ENCODE assay signal across 8 mouse cellular contexts in the genomic region with DNA sequence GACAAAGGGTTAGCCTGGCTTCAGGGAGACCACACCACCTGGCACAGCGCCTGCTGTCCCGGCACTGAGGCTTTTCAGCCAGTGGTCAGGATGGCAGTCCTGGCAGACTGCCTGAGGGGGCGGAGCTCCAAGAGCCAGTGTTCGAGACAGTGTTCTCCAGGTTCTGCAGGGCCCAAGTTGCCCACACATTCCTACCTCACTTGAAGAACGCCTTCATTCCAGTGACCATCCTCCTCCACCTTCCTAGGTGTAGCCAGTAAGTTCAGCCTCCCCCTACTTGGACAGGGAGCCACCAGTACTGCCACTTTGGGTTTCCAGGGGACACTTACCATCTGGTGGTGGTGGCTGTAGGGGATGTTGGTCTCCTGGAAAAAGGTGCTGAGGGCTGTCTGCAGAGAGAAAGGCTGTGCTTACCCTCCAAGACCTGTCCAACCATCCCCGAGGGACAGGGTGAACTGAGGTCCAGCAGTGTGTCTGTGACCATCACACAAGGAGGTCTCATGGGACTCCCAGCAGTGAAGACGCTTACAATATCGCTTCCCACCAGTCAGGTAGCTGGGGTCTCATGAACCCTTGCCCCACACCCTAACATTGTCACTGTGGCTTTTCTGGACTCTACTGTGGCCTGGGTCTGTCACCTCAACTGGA. TPM values are rescaled to one million over a fixed set of nuclear protein-coding genes. Genes with fewer than 3 reads are reported as not detected.
A peak's percentile ranks its signal among the peaks of the same experiment; 100 is the strongest.
DNase-seq lines count a peak whose midpoint lies in the region; ATAC-seq lines count a peak whose summit lies in the region.

No protein-coding gene starts in this region.

- peak; percentile 71 to 83 for DNase-seq in adrenal gland, adult (ENCODE audit: inconsistent age in 2 of 2, low spot score in 1 of 2)
- DNase-seq in adrenal gland, adult 8-10 months = no peak
- peak; percentile 49 for DNase-seq in ovary, adult 18-20 months (ENCODE audit: low spot score)
- DNase-seq in ovary, postnatal 10 days (ENCODE audit: low spot score) = no peak
- peak; percentile 82 to 85 for DNase-seq in right cerebral cortex, postnatal 10 days (ENCODE audit: low spot score in 2 of 2)
- DNase-seq in embryo, embryonic 11 days = no peak

- peaks cover 37% of the 10 kb centered on the region for H3K4me1 ChIP-seq in kidney, embryonic 15.5 days
- peaks cover 69% of the 10 kb centered on the region for H3K4me1 ChIP-seq in liver, embryonic 12.5 days

- peak overlapping the region; percentile 45; the same call in 1 of the 2 replicates for H3K27ac ChIP-seq in kidney, embryonic 15.5 days
- peak overlapping the region; percentile 62; the same call in 1 of the 2 replicates for H3K27ac ChIP-seq in liver, embryonic 12.5 days

- no peak overlapping the region for H3K4me2 ChIP-seq in kidney, embryonic 15.5 days
- H3K4me2 ChIP-seq in liver, embryonic 12.5 days = peak overlapping the region; percentile 58

- H3K9me3 ChIP-seq in kidney, embryonic 15.5 days (replicated peaks) = no peaks in the 10 kb centered on the region
- H3K9me3 ChIP-seq in liver, embryonic 12.5 days (replicated peaks) = no peaks in the 10 kb centered on the region

- H3K36me3 ChIP-seq in kidney, embryonic 15.5 days = peaks cover 43% of the 10 kb centered on the region
- peaks cover 34% of the 10 kb centered on the region for H3K36me3 ChIP-seq in liver, embryonic 12.5 days

- WGBS in kidney, embryonic 15.5 days = 77% methylated on average over 8 of the region's 8 CpGs
- WGBS in liver, embryonic 12.5 days (ENCODE audit: insufficient replicate concordance) = 73% methylated on average over 8 of the region's 8 CpGs

- no peaks in the 10 kb centered on the region for H3K27me3 ChIP-seq in kidney, embryonic 15.5 days
- no peaks in the 10 kb centered on the region for H3K27me3 ChIP-seq in liver, embryonic 12.5 days (replicated peaks)

- H3K9ac ChIP-seq in kidney, embryonic 15.5 days = no peak overlapping the region
- peak overlapping the region; percentile 23; the same call in 1 of the 2 replicates for H3K9ac ChIP-seq in liver, embryonic 12.5 days

- no peak overlapping the region for H3K4me3 ChIP-seq in kidney, embryonic 15.5 days (replicated peaks)
- no peak overlapping the region for H3K4me3 ChIP-seq in liver, embryonic 12.5 days

- no peak for ATAC-seq in kidney, embryonic 15.5 days (replicated peaks; ENCODE audit: low FRiP score)
- ATAC-seq in liver, embryonic 12.5 days = no peak

RNA-seq across cellular contexts. Expression of a gene that starts 4.0 kb away (rescaled TPM):
- total RNA-seq in adrenal gland, adult 8-10 months (2022) = 10 to 100 TPM; 33.0 to 42.5 (median 38.2) TPM
- polyA plus RNA-seq in kidney, embryonic 15.5 days (2015; fragmentation: Nextera tagmentation; extraction: Ambion mirVana) = 37.4 and 39.7 TPM in 2 replicates
- 14.7 and 16.8 TPM in 2 replicates for polyA plus RNA-seq in liver, embryonic 12.5 days (2016; fragmentation: Nextera tagmentation; extraction: Ambion mirVana)

RNA-seq across cellular contexts. Expression of a gene that starts 9.9 kb away (rescaled TPM):
- 100 to 1,000 TPM in 2 of 4 experiments, 10 to 100 TPM in 2; 88.5 to 120 (median 98.0) TPM for total RNA-seq in adrenal gland, adult 8-10 months (2022)
- polyA plus RNA-seq in kidney, embryonic 15.5 days (2015; fragmentation: Nextera tagmentation; extraction: Ambion mirVana) = 88.2 and 98.1 TPM in 2 replicates
- 29.8 and 31.1 TPM in 2 replicates for polyA plus RNA-seq in liver, embryonic 12.5 days (2016; fragmentation: Nextera tagmentation; extraction: Ambion mirVana)

RNA-seq across cellular contexts. Expression of a gene that starts 40.9 kb away (rescaled TPM):
- total RNA-seq in adrenal gland, adult 8-10 months (2022) = under 1 TPM in 1 of 4 experiments, not detected in 3; 0.14 TPM
- polyA plus RNA-seq in kidney, embryonic 15.5 days (2015; fragmentation: Nextera tagmentation; extraction: Ambion mirVana) = 0.19 and 0.83 TPM in 2 replicates
- 0.13 and 0.16 TPM in 2 replicates for polyA plus RNA-seq in liver, embryonic 12.5 days (2016; fragmentation: Nextera tagmentation; extraction: Ambion mirVana)

Comparison
In these comparisons a context has a peak if more than half of its experiments do, and no peak if none do; other contexts are left out.
1. DNase-seq: peak in adrenal gland, adult (2 of 2), ovary, adult 18-20 months (single experiment) and right cerebral cortex, postnatal 10 days (2 of 2); none in adrenal gland, adult 8-10 months (single experiment), ovary, postnatal 10 days (single experiment) and embryo, embryonic 11 days (single experiment).